Mouse (Mus musculus) kidney, adult 8-10 months (tissue): Measurements from ENCODE around the gene Vrk1.
A peak's percentile ranks its signal among the peaks of the same experiment; 100 is the strongest.

Source experiments
- DNase-seq, 2 experiments: peaks; one replicate each; pipeline ENCODE4 v3.0.0; 2022

The Vrk1 gene

DNA sequence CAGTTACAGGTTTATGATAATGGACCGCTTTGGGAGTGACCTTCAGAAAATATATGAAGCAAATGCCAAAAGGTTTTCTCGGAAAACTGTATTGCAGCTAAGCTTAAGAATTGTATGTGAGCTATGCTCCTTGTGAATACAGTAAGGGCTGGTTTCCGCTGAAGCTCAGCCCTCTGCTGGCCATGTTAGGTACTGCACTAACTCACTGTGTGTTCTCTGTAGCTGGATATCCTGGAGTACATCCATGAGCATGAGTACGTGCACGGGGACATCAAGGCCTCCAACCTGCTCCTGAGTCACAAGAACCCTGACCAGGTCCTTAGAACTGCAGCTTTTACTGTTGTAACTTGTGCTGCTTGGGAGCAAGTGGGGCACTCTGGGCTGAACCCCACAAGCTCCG is 45.8 kb downstream of the Vrk1 start:
- peak; percentile 47 to 79 for DNase-seq

DNA sequence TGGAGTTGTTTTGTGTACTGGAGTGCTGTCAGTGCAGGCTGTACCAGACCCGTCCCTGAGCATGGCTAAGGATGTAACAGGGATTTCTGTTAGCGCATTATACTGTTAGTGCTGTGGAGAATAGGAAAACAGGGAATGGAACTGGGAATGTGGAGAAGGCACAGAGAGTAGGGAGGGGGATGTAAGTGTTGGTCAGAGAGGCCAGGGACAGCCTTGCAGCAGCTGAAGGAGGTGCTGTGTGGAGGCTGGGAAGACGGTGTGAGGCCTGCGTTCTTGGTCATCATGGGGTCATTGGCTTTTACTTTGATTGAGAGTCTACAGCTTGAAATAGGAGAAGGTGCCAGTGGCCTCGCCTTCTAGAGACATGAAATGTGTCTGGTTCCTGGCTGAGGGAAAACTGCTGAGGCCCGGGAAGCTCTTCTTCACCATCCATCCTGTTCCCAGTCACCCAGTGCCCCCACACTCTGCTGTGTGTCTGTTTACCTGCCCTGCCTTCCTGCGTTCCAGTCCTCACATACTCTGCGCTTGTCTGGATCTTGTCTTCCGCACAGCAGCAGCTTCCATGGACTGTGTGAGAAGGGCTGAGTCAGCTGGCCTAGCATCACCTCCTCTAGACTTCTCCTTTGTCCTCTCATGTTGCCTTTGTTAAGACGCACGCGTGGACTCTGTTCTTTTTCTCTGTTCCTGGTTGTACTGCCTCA is 50.0 kb downstream of the Vrk1 start:
- no peak for DNase-seq

DNA sequence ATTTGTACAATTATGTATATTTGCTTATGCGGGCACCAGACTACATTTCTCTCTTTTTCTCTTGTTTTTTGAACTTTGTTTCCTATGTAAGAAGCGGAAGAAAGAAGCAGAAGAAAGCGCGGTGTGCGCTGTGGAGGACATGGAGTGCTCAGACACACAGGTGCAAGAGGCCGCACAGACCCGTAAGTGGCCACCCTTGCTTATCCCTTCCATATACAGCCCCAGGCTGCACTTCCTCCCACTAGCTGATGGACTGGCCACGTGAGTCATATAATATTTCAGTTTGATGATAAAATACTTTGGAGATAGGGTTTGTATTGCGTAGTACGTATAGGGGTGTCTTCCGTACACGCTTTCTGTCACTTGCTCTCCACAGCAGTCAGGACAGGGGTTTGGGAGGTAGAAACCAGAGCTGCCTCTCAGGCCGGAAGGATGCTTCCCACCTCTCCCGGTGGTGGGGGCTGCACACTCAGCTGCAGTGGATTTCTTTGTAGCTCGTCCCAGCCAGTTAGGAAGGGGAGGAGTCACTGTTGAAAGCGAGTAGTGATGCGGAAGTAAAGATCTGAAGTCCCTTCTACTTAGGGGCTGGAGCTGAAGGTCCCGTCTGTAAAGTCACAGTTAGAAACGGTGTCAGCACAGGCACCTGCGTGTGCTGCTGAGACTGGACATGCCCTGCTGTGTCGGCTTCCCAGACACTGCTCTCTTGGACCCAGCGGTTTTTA is 60.6 kb downstream of the Vrk1 start:
- no peak for DNase-seq

DNA sequence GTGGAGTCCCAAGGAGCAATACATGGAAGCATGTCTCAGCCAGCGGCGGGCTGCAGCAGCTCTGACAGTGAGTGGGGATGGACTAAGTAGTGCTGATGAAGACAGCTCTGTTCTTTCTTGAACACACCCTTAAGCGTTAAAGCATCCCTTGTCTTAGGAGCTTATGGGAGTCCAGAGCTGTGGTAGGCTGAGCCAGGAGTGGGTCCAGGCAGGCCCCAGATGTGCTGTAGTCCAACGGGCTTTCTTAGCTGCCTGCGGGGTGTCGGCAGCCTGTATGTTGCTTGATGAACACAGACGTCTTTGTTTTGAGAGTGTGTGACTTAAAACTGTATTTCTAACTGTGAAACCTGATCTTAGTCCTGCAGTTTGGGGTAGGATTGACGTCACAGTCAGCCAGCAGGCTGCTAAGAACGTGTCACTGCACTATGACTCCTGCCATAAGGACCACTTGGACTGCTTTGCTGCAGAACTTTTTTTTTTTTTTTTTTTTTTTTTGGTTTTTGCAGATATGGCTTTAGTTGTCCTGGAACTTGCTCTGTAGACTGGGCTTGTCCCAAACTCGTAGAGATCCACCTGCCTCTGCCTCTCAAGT is 61.6 kb downstream of the Vrk1 start:
- DNase-seq: no peak

DNA sequence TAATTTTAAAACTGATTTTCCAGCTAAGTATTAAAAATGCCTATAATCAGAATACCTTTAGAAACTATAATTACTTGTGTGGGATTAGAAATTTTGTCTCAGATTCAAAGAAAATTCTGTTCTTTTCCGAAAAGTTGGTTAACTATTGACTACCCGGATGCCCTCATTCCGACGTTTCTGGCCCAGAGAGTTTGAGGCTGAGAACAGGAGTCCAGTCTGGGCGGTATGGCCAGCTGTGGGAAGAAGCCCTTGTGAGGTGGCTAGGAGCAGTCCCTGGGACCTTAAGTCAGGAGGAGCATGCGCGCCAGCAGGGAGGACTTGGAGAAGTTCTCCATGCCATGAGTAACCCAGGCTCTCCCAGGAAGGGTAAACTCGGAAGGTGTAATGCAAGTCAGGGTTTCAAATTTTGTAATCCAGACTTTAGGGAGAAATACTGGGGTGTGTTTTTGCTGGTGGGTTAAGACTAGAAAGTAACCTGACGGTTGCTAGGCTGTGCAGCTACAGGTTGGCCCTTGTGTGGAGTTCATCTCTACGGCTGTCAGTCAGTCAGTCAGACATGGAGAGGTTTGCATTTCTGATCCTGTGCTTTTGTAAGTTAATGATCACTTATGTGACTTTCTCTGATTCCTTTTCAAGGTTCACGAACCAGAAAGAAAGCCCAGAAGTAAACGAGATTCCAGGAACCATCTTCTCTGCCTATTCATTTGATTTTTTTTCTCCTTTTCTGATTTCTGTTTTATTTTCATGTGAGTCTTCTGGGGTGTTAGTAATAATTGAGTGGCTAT is 64.5 kb downstream of the Vrk1 start:
- peak; percentile 41 to 55 for DNase-seq

DNA sequence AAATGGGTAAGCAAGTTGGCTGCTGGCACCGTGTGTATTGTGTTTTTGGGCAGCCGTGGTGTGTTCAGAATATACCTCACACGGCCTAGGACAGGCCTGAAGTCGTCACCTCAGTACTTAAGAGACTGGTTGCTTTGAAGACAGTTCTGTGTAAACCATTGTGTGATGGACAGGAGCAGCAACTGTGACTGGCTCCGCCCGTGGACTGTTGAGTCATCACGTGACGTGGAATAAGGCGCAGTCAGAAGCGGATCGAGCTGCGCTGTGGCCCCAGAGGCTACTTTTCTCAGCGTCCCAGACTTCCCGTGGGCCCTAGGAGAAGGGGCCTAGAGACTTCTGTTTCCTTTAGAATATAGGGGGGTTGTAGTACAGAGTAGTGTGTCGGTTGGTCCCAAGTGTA is 66.1 kb downstream of the Vrk1 start:
- peak; percentile 7 to 50 for DNase-seq

DNA sequence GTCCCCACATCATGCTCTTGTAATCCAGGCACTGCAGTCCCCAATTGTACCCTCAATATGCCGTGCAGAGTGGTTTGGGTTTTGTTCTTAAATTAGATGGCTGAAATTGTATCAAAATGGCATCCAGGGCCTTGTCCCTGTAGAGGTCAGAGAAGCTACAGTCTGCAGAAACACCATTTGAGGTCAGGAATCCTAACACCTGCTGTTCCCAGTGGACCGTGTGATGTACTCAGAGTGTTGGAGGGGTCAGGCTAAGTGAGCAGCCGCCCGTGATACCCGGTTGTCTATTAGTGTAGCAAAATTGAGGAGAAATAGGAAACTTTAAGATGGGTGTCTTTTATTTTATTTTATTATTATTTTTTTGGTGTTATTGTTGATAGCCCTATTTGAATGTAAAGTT is 70.5 kb downstream of the Vrk1 start:
- DNase-seq: no peak

DNA sequence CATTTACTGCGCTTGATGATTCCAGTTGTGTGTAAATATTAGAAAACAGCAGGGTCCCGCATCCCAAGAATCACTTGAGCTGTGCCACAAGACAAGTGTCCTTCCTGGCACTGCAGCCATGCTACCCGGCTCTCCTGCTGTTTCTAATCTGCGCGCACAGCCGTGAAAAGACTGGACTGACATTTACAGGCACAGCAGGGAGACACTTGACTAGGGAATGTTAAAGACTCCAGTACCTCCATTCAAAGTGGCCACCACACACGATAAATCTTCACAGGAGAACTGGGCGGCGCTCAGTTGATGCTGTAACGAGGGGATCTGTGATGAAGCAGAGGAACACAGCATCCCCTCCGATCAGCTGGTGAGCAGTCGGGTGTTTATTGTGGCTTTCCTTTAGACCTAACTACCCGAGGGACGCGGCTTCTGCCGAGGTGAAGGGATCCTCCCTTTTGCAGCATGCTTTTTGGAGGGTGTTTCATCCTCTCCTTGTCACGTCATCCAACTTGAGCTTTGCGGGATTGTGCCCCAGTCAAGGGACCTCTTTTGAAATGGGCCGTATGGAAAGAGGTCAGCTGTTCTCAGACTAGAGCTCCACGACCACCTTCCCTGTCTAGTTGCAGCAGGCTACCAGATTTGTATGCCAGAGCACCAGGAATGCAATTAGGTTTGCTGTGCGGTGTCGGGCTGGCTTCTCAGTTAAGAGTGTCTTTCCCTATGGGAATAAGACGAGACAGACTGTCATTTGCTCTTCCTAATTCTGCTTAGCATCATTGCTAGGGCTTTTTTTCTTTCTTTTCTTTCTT is 71.1 kb downstream of the Vrk1 start:
- DNase-seq: no peak

DNA sequence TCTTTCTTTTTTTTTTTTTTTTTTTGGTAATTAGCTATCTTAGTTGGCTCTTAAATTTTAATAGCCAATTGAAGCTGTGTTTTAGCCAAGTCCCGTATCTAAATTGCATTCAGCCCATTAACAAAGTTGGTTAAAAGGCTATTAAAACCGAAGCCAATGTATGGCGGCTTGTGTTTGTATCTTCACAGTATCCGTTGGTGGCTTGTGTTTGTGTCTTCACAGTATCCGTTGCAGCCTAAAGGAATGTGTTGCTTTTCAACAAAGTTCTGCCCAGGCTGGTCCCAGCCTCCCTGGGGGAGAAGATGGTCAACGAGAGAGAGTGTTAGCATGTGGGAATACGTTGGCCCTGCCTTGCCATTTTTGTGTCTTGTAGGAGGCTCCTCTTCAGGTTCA is 71.7 kb downstream of the Vrk1 start:
- no peak for DNase-seq

DNA sequence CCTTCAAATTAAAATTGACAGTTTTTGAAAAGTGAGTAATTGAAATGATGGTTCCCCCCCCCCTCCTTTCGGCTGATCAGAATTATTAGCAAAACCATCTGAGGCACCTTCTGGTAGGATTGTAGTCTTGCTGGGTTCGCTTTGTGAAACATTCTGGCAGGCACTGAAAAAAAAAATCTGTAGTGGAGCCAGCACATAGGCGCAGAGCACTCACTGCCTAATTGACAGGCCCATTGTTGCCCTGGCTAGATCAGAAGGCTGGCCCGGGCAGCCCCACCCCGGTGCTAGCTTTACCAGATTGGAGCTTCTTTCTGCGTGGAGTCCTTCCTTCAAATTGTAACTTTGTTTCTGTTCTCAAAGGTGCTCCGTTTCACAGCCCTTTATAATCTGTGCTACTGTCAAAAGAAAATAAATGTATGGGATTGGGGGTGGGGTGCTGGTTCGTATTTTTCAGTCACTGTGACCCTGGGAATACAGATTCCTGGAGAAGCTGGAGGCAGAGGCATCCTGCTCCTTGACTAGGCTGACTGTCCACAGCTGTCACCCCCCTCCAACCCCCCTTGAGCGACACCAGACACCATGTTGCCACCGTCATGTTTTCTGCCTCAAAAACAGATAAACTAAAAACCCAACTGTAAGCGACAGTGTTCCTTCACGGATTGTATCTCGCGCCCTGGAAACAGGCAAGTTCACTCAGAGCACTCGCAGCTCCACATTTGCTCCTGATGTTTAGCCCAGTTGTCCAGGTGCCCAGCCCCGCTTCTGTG is 72.3 kb downstream of the Vrk1 start:
- no peak for DNase-seq

DNA sequence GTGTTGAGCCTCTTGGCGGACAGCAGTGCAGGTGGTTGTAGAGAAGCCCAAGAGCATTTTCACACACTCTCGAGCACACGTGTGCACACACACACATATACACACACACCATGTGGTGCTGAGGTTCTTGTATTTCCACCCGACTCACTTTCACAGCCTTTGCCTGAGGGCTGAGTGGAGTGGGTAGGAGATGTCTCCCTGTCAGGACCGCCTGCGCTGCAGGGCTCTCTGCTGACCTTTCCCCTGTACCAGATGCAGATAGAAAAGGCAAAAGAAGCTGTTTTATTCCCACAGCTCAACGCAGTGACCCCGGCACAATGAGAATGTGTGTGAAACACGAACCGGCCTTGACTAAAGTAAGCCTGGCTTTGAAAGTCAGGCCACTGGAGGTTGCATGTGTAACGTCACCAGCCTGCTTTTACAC is 72.9 kb downstream of the Vrk1 start:
- DNase-seq: no peak

DNA sequence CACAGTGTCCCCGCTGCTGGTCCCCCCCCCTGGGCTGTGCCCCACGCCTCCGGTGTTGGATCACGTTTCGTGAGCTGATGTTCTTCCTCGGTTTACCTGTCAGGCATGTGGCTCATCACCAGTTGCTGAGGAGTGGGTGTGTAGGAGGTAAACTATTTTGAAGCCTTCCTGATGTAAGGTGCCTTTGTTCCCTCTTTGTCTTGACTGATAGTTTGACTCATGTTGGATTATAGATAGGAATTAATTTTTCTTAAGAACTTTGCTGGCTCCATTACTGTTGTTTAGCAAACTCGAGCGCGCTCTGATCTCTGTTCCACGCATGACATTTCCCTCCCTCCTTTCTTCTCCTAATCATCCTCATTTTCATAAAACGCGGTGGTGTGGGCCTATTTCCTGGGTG is 74.1 kb downstream of the Vrk1 start:
- no peak for DNase-seq

DNA sequence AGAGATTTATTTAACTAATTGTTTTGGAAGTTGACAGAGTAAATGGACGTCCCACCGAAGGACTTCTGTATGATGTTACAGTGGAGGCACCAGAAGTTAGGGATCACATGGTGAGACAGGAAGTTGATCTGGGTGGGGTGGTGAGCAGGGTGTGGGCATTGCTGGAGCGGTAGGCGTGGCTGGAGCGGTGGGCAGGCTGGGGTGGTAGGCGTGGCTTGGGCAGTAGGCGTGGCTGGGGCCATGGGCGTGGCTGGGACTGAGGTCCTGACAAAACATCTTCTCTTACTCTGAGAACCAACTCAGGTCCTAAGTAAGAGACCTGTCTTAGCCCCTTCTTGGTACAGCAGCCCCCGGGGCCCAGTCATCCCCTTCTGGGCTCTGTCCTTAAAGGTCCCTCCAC is 84.8 kb downstream of the Vrk1 start:
- no peak for DNase-seq

DNA sequence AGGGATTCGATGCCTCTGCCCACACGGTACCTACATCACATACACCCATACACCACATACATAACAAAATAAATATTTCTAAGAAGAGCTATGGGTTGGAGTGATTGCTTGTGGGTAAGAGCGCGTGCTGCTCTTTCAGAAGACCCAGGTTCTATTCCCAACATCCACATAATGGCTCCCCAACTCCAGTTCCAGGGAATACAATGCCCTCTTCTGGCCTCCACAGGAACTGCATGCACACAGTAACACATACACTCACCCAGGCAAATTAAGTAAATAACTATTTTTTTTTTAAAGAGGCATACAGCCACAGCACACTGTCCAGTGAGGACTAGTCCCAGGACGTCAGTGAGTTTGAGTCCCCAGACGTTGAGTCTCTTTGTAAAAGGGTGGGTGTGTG is 92.0 kb downstream of the Vrk1 start:
- DNase-seq: no peak

DNA sequence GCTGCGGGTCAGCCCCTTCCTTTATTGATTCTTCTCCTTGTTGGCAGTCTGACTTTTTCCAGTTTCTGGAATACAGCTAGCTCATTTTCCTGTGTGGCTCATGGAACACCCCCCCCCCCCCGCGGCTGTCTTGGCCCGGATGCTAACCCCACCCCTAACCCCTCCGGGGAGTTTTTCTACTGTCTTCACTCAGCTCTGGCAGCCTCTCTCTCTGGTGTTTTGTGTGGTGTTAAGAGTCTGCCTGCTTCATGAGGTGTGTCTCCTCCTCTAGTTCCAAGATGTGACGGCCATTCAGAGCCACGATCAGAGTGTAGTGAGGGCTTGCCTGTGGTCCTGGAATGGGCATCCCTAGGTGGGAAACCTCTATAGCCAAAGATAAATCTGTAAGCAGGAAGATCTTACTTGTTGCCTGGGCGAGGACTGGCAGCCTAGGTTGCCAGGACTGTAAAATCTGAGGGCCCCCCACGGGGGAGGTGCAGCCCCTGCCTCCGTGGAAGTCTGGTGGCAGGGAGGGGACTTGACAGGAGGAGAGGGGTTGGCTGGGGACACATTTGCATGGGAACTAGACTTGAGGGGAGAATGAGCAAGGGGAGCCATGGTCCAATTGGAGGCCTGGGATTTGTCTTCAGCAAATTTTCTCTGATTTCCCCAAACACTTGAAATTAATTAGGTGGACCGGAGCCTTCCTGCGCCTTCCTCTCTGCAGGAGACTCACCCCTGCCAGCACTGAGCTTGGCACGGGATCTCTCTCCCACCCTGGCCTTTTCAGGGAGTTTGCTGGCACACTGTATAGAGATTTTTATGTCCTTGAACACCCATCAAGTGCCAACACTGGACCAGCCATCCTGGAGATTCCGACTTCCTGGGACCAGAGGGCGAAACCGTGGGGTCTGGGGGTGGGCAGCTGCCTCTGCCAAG is 93.0 kb downstream of the Vrk1 start:
- no peak for DNase-seq

DNA sequence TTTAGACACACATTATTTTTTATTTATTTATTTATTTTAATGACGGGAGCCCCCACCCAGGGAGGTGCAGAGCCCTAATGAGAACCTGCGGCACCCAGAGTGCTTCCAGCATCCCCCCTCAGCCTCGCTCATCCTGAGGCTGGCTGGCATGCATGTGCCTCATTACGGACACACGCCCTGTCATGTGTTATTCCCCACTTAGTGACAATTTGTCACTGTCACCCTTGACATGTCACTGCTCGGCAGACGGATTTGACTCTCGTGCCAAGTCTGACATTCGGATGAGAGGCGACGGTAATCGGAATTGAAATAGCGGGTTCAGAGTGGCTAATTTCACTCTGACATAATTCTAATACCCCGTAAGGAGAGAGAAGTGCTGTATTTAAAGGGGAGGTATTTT is 97.2 kb downstream of the Vrk1 start:
- no peak for DNase-seq

DNA sequence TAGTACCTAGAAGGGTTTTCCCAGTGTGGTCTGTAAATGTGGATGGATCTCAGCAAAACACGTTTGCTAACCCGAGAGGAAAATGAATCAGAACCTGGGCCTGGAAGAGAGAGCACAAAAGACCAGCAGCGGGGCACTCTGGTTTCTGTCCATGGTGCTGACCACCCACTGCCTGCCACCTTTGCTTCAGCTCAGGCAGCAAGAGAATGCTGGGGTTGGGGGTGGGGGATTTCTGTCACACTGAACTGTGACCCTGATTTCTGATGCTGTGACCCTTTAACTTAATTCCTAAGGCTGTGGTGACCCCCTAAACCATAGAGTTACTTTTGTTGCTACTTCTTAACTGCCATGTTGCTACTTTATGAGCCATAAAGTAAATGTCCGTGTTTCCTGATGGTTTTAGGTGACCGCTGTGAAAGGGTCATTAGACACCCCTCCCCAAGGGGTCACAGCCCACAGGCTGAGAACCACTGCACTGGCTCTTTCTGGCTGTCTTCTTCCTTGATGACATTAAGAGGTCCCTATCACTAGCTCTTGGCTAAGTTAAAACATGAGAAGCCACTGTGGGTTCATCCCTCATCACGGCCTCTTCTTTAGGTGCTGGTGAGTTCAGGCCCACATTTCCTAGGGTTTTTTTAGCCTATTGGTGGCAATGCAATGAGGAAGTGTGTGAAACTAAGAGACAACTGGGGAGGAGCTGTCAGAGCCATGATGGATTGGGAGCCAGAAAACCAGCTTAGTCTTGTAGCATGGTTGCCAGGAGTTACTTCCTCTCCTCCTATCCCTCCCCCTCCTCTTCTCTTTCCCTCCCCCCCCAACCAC is 105.3 kb downstream of the Vrk1 start:
- peak in 1 of 2 experiments; percentile 26 for DNase-seq

DNA sequence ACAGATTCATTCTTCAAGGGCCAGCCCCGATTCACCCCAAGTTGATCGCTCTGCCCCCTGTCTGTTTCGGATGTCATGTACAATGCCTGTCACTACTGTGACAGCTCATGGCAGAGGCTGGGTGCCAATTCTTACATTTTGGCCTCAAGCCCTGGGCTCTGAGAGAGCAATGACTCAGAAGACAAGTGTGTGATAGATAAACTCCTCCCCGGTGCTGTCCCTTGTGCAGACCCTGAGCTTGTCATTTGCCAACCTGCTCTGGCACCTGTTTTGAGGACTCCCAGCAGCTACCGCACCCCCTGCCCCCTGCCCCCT is 105.8 kb downstream of the Vrk1 start:
- no peak for DNase-seq

DNA sequence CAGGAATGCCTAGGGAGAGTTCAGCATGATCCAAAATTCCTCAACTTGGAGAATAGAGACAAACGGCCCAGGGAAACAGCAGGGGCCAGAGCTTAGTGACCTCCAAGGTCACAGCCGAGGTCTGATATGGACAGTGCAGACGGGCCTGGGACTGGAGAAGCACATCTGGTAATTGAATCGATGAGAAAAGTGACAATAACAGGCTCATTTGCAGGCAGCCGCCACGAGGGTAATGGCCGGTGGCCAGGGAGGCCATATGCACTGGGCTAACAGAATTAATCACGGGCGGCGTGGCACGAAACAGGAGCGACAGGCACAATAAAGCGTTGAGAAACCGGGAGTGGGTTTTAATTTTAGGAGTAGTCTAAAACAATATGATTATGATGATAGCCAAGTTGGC is 113.2 kb downstream of the Vrk1 start:
- no peak for DNase-seq

DNA sequence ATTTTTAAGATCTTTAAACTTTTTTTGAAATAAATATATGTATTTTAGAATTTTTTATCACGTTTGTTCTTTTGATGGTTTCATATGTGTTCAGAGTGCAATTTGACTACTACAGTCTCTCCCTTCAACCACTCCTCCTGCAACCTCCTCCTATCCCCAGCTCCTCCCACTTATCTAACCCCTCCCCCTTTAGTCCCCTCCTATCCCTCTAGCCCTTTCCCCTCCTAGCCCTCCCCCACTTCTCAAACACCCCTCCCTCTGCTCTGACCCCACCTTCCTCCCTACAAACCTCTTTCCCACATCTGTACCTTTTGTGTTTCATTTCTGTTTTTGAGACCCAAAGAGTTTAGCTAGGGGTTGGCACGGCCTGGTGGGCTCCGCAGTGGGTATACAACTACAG is 114.6 kb downstream of the Vrk1 start:
- DNase-seq: no peak
